Comparison of ENCODE assay signal across 15 mouse cellular contexts in genomic region chr15:30271141-30271572, GRCm38 (mm10).
DNase-seq lines count a peak whose midpoint lies in the region; ATAC-seq and TF ChIP-seq lines count a peak whose summit lies in the region.
"Had no signal": no experiment of that assay in that cellular context is flagged by ENCODE, and none has a peak within 500 bp of the region (broad histone marks: within the 10 kb centered on the region; RNA-seq: fewer than 3 reads in every experiment).

No protein-coding gene starts in this region.

- H3K9me3 ChIP-seq in hindbrain, embryonic 16.5 days (ENCODE audit: control insufficient read depth, low read length): no peaks in the 10 kb centered on the region
- no peaks in the 10 kb centered on the region for H3K9me3 ChIP-seq in hindbrain, embryonic 12.5 days (replicated peaks)
- H3K9me3 ChIP-seq in midbrain, postnatal 0 days (ENCODE audit: low read length): no peaks in the 10 kb centered on the region
- no peaks in the 10 kb centered on the region for H3K9me3 ChIP-seq in midbrain, embryonic 15.5 days
- no peaks in the 10 kb centered on the region for H3K9me3 ChIP-seq in kidney, embryonic 15.5 days (replicated peaks)
- H3K9me3 ChIP-seq: heart, embryonic 13.5 days had no signal

- H3K27me3 ChIP-seq in hindbrain, embryonic 16.5 days (replicated peaks; ENCODE audit: control insufficient read depth, insufficient read depth, low read length): no peaks in the 10 kb centered on the region
- no peaks in the 10 kb centered on the region for H3K27me3 ChIP-seq in hindbrain, embryonic 12.5 days
- no peaks in the 10 kb centered on the region for H3K27me3 ChIP-seq in midbrain, postnatal 0 days (ENCODE audit: insufficient read depth, low read length)
- H3K27me3 ChIP-seq in midbrain, embryonic 15.5 days (replicated peaks): no peaks in the 10 kb centered on the region
- no peaks in the 10 kb centered on the region for H3K27me3 ChIP-seq in kidney, embryonic 15.5 days
- H3K27me3 ChIP-seq: CH12.LX; heart, embryonic 13.5 days; Patski had no signal

- no peak overlapping the region for H3K4me3 ChIP-seq in hindbrain, embryonic 16.5 days (ENCODE audit: low read length)
- no peak overlapping the region for H3K4me3 ChIP-seq in hindbrain, embryonic 12.5 days
- no peak overlapping the region for H3K4me3 ChIP-seq in midbrain, postnatal 0 days (ENCODE audit: low read depth, low read length)
- no peak overlapping the region for H3K4me3 ChIP-seq in midbrain, embryonic 15.5 days
- H3K4me3 ChIP-seq in kidney, embryonic 15.5 days (replicated peaks): no peak overlapping the region
- H3K4me3 ChIP-seq: erythroblast, embryonic 14.5 days; heart, embryonic 13.5 days had no signal

- no peak overlapping the region for H3K27ac ChIP-seq in hindbrain, embryonic 16.5 days (ENCODE audit: low read depth, low read length)
- H3K27ac ChIP-seq in hindbrain, embryonic 12.5 days: no peak overlapping the region
- H3K27ac ChIP-seq in midbrain, postnatal 0 days (ENCODE audit: low read depth, low read length): no peak overlapping the region
- no peak overlapping the region for H3K27ac ChIP-seq in midbrain, embryonic 15.5 days
- no peak overlapping the region for H3K27ac ChIP-seq in kidney, embryonic 15.5 days
- H3K27ac ChIP-seq: heart, embryonic 13.5 days; hindbrain, embryonic 14.5 days had no signal

- no peak overlapping the region for H3K4me2 ChIP-seq in hindbrain, embryonic 16.5 days (ENCODE audit: low read length)
- H3K4me2 ChIP-seq in hindbrain, embryonic 12.5 days (replicated peaks): no peak overlapping the region
- H3K4me2 ChIP-seq in midbrain, postnatal 0 days (ENCODE audit: low read depth, low read length, poor library complexity, severe bottlenecking): no peak overlapping the region
- H3K4me2 ChIP-seq in midbrain, embryonic 15.5 days: no peak overlapping the region
- H3K4me2 ChIP-seq in kidney, embryonic 15.5 days: no peak overlapping the region
- H3K4me2 ChIP-seq: heart, embryonic 13.5 days; hindbrain, embryonic 14.5 days had no signal

- no peaks in the 10 kb centered on the region for H3K36me3 ChIP-seq in hindbrain, embryonic 16.5 days (ENCODE audit: control insufficient read depth, insufficient read depth, low read length)
- H3K36me3 ChIP-seq in hindbrain, embryonic 12.5 days: no peaks in the 10 kb centered on the region
- H3K36me3 ChIP-seq in midbrain, postnatal 0 days (ENCODE audit: insufficient read depth, low read length): no peaks in the 10 kb centered on the region
- H3K36me3 ChIP-seq in midbrain, embryonic 15.5 days (replicated peaks): no peaks in the 10 kb centered on the region
- H3K36me3 ChIP-seq in kidney, embryonic 15.5 days: no peaks in the 10 kb centered on the region
- H3K36me3 ChIP-seq: heart, embryonic 13.5 days had no signal

- H3K9ac ChIP-seq in hindbrain, embryonic 16.5 days (ENCODE audit: low read depth, low read length): no peak overlapping the region; the same call in 1 of the 2 replicates
- no peak overlapping the region for H3K9ac ChIP-seq in hindbrain, embryonic 12.5 days
- H3K9ac ChIP-seq in midbrain, postnatal 0 days (replicated peaks; ENCODE audit: low read length, poor library complexity, severe bottlenecking): no peak overlapping the region
- no peak overlapping the region for H3K9ac ChIP-seq in midbrain, embryonic 15.5 days
- no peak overlapping the region for H3K9ac ChIP-seq in kidney, embryonic 15.5 days
- H3K9ac ChIP-seq: heart, embryonic 13.5 days; hindbrain, embryonic 14.5 days had no signal

- peak; percentile 48; the same call in 1 of the 2 replicates for ATAC-seq in hindbrain, embryonic 16.5 days
- no peak for ATAC-seq in hindbrain, embryonic 12.5 days (ENCODE audit: low FRiP score)
- ATAC-seq in midbrain, postnatal 0 days (ENCODE audit: low FRiP score): no peak
- no peak for ATAC-seq in midbrain, embryonic 15.5 days (replicated peaks)
- no peak for ATAC-seq in kidney, embryonic 15.5 days (replicated peaks; ENCODE audit: low FRiP score)
- ATAC-seq: Patski had no signal

- WGBS in hindbrain, embryonic 16.5 days: 59% methylated on average over 8 of the region's 8 CpGs
- WGBS in hindbrain, embryonic 12.5 days: 75% methylated on average over 8 of the region's 8 CpGs
- 71% methylated on average over 8 of the region's 8 CpGs for WGBS in midbrain, postnatal 0 days
- 68% methylated on average over 8 of the region's 8 CpGs for WGBS in midbrain, embryonic 15.5 days
- WGBS in kidney, embryonic 15.5 days: 73% methylated on average over 8 of the region's 8 CpGs

- peak; percentile 44 for DNase-seq in midbrain, postnatal 0 days (ENCODE audit: low spot score)
- DNase-seq in frontal cortex, postnatal 14 days (ENCODE audit: low spot score in 2 of 2): peak; percentile 13 to 17
- peak; percentile 47 to 83 for DNase-seq in right cerebral cortex, postnatal 10 days (ENCODE audit: low spot score in 2 of 2)
- DNase-seq in embryo, embryonic 11 days: no peak
- DNase-seq: gastrocnemius, postnatal 10 days; kidney, postnatal 10 days had no signal

- H3K4me1 ChIP-seq in hindbrain, embryonic 16.5 days (ENCODE audit: control insufficient read depth, insufficient read depth, low read depth, low read length): no peaks in the 10 kb centered on the region; the same call in 1 of the 2 replicates
- no peaks in the 10 kb centered on the region for H3K4me1 ChIP-seq in hindbrain, embryonic 12.5 days
- H3K4me1 ChIP-seq in midbrain, postnatal 0 days (ENCODE audit: insufficient read depth, low read length): no peaks in the 10 kb centered on the region
- no peaks in the 10 kb centered on the region for H3K4me1 ChIP-seq in midbrain, embryonic 15.5 days
- H3K4me1 ChIP-seq in kidney, embryonic 15.5 days: no peaks in the 10 kb centered on the region
- H3K4me1 ChIP-seq: heart, embryonic 13.5 days had no signal

- TF ChIP-seq CTCF in midbrain, postnatal 0 days (IDR thresholded peaks at IDR 0.05): no peak
